In the genomic region with DNA sequence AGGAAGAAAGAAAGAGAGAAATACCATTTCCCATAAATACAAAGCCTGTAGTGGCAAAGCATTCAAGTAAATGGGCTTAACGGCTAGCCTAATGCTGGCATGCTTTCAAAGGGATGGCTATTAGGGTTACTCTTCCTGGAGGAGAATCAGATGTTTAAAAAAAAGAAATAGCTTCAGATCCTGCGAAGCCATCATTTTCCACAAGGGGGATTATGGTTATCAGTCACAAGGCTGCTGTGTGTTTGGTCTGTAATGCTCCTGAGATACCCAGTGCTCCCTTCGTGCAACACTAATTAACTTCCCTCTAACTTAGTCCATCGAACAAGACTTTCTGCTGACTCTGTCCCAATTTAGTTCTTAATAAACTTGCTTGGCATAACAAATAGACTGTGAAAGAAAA, we compare ENCODE assay signal across 14 mouse cellular contexts. TPM values are rescaled to one million over a fixed set of nuclear protein-coding genes. Genes with fewer than 3 reads are reported as not detected.
DNase-seq lines count a peak whose midpoint lies in the region; ATAC-seq and TF ChIP-seq lines count a peak whose summit lies in the region.
"Had no signal": no experiment of that assay in that cellular context is flagged by ENCODE, and none has a peak within 500 bp of the region (broad histone marks: within the 10 kb centered on the region; RNA-seq: fewer than 3 reads in every experiment).

No protein-coding gene starts in this region.

- peak; percentile 0 for DNase-seq in embryo, embryonic 11 days
- no peak for DNase-seq in embryo, embryonic 10 days (ENCODE audit: low spot score)
- DNase-seq in lung, postnatal 0 days (ENCODE audit: low spot score), result peak; percentile 11
- no peak for DNase-seq in lung, adult 2 months
- peak; percentile 5 for DNase-seq in R1 (ENCODE audit: low read depth, low spot score)
- peak; percentile 5 for DNase-seq in retina, embryonic 14.5 days (ENCODE audit: low spot score)
- no peak for DNase-seq in frontal cortex, postnatal 10 days (ENCODE audit: low spot score in 2 of 2)
- no peak for DNase-seq in left cerebral cortex, adult 9 months (ENCODE audit: low spot score in 2 of 2)
- DNase-seq: cerebellum, adult 11 months; gastrocnemius, postnatal 14 days; thymus, adult 2 months had no signal

- H3K27me3 ChIP-seq in lung, postnatal 0 days (replicated peaks; ENCODE audit: insufficient read depth, low read length), result no peaks in the 10 kb centered on the region
- H3K27me3 ChIP-seq: neural tube, embryonic 15.5 days had no signal

- no peak overlapping the region for H3K4me2 ChIP-seq in lung, postnatal 0 days (replicated peaks; ENCODE audit: low read depth, low read length)
- H3K4me2 ChIP-seq: neural tube, embryonic 15.5 days had no signal

- no peaks in the 10 kb centered on the region for H3K36me3 ChIP-seq in lung, postnatal 0 days (ENCODE audit: insufficient read depth, low read length)

- TF ChIP-seq POLR2A in lung, adult 2 months (IDR thresholded peaks at IDR 0.05; ENCODE audit: borderline replicate concordance, extremely low read depth, low read depth, low read length), result no peak

- no peaks in the 10 kb centered on the region for H3K4me1 ChIP-seq in lung, postnatal 0 days (ENCODE audit: insufficient read depth, low read depth, low read length)
- H3K4me1 ChIP-seq in lung, adult 2 months (ENCODE audit: control insufficient read depth, insufficient read depth, low read length), result no peaks in the 10 kb centered on the region
- H3K4me1 ChIP-seq: neural tube, embryonic 15.5 days had no signal

- no peak overlapping the region for H3K4me3 ChIP-seq in lung, postnatal 0 days (ENCODE audit: low read depth, low read length)
- H3K4me3 ChIP-seq in lung, adult 2 months (replicated peaks; ENCODE audit: extremely low read depth, low read depth, low read length), result no peak overlapping the region
- H3K4me3 ChIP-seq: neural tube, embryonic 15.5 days had no signal

- 56% methylated on average over 4 of the region's 4 CpGs for WGBS in lung, postnatal 0 days
- WGBS in lung, adult 2 months, result 57% methylated on average over 4 of the region's 4 CpGs

- ATAC-seq in lung, postnatal 0 days, result no peak
- ATAC-seq: hindbrain, embryonic 16.5 days; midbrain, embryonic 16.5 days had no signal

- peak; percentile 36; the same call in 1 of the 2 replicates for TF ChIP-seq CTCF in lung, postnatal 0 days (IDR thresholded peaks at IDR 0.05)
- TF ChIP-seq CTCF in lung, adult 2 months (IDR thresholded peaks at IDR 0.05; ENCODE audit: insufficient read depth, low read length), result no peak

- no peaks in the 10 kb centered on the region for H3K9me3 ChIP-seq in lung, postnatal 0 days (ENCODE audit: low read length)
- H3K9me3 ChIP-seq: neural tube, embryonic 15.5 days had no signal

- H3K9ac ChIP-seq in lung, postnatal 0 days (replicated peaks; ENCODE audit: low read depth), result no peak overlapping the region
- H3K9ac ChIP-seq: neural tube, embryonic 15.5 days had no signal

- no peak for TF ChIP-seq EP300 in lung, postnatal 0 days (IDR thresholded peaks at IDR 0.05)

- no peak overlapping the region for H3K27ac ChIP-seq in lung, postnatal 0 days (ENCODE audit: low read length)
- H3K27ac ChIP-seq: neural tube, embryonic 15.5 days had no signal

RNA-seq across cellular contexts. Expression of gene Msl3, which starts 13.5 kb away (rescaled TPM):
- polyA plus RNA-seq in lung, postnatal 0 days (2015; fragmentation: Nextera tagmentation; extraction: Ambion mirVana), result 23.8 and 25.3 TPM in 2 replicates
- polyA plus RNA-seq in lung, adult 2 months (2012; rRNA removed), result 10.4 and 13.3 TPM in 2 replicates

Comparison
In these comparisons a context has a peak if more than half of its experiments do, and no peak if none do; other contexts are left out.
1. DNase-seq: peak in embryo, embryonic 11 days (single experiment), lung, postnatal 0 days (single experiment), R1 (single experiment) and retina, embryonic 14.5 days (single experiment); none in embryo, embryonic 10 days (single experiment), lung, adult 2 months (single experiment), frontal cortex, postnatal 10 days (0 of 2) and left cerebral cortex, adult 9 months (0 of 2).